Mouse (Mus musculus): ENCODE results near the gene Trmt10a. TPM values are rescaled to one million over a fixed set of nuclear protein-coding genes. Genes with fewer than 3 reads are reported as not detected.
A peak's percentile ranks its signal among the peaks of the same experiment; 100 is the strongest.

Trmt10a gene
- polyA plus RNA-seq, 1 experiment from 2014 or later = 8.2 TPM

GRCm38 (mm10) chr3:138182019-138182418 lies 38.8 kb downstream of the Trmt10a start:
- Histone ChIP-seq H3K27ac (ENCODE audit: low read depth, low read length) (no peak overlapping the region), H3K9me3 (ENCODE audit: control insufficient read depth, low read length) (no peaks in the 10 kb centered on the region), H3K9ac (replicated peaks; ENCODE audit: low read depth, low read length) (no peak overlapping the region), H3K4me1 (ENCODE audit: control insufficient read depth, insufficient read depth, low read length) (no peaks in the 10 kb centered on the region), H3K4me2 (ENCODE audit: low read depth, low read length) (no peak overlapping the region), H3K4me3 (ENCODE audit: low read depth, low read length) (no peak overlapping the region), H3K36me3 (ENCODE audit: control insufficient read depth, insufficient read depth, low read length) (no peaks in the 10 kb centered on the region), H3K27me3 (ENCODE audit: control insufficient read depth, insufficient read depth, low read length) (no peaks in the 10 kb centered on the region)
- ATAC-seq (ENCODE audit: low read depth) = no peak
- 83% methylated on average over 2 of the region's 2 CpGs for WGBS

- Histone ChIP-seq H3K27ac (ENCODE audit: low read depth, low read length) (no peak overlapping the region), H3K4me3 (ENCODE audit: low read depth, low read length) (no peak overlapping the region), H3K27me3 (ENCODE audit: control insufficient read depth, insufficient read depth, low read length) (no peaks in the 10 kb centered on the region), H3K9me3 (ENCODE audit: control insufficient read depth, low read length) (no peaks in the 10 kb centered on the region), H3K9ac (replicated peaks; ENCODE audit: low read depth, low read length) (no peak overlapping the region), H3K4me1 (ENCODE audit: control insufficient read depth, insufficient read depth, low read length) (no peaks in the 10 kb centered on the region), H3K36me3 (ENCODE audit: control insufficient read depth, insufficient read depth, low read length) (no peaks in the 10 kb centered on the region), H3K4me2 (ENCODE audit: low read depth, low read length) (no peak overlapping the region)
- ATAC-seq (ENCODE audit: low read depth) = no peak
- WGBS = 91% methylated on average over 7 of the region's 7 CpGs
These were observed 40.1 kb downstream of the Trmt10a start for GRCm38 (mm10) chr3:138183371-138183770.

GRCm38 (mm10) chr3:138185290-138185689 lies 42.0 kb downstream of the Trmt10a start:
- H3K9ac ChIP-seq (replicated peaks; ENCODE audit: low read depth, low read length) = no peak overlapping the region
- H3K27ac ChIP-seq (ENCODE audit: low read depth, low read length) = no peak overlapping the region
- no peaks in the 10 kb centered on the region for H3K9me3 ChIP-seq (ENCODE audit: control insufficient read depth, low read length)
- H3K4me1 ChIP-seq (ENCODE audit: control insufficient read depth, insufficient read depth, low read length) = no peaks in the 10 kb centered on the region
- no peak overlapping the region for H3K4me3 ChIP-seq (ENCODE audit: low read depth, low read length)
- H3K36me3 ChIP-seq (ENCODE audit: control insufficient read depth, insufficient read depth, low read length) = no peaks in the 10 kb centered on the region
- no peak overlapping the region for H3K4me2 ChIP-seq (ENCODE audit: low read depth, low read length)
- no peaks in the 10 kb centered on the region for H3K27me3 ChIP-seq (ENCODE audit: control insufficient read depth, insufficient read depth, low read length)
- WGBS = 73% methylated on average over 4 of the region's 4 CpGs
- ATAC-seq (ENCODE audit: low read depth) = no peak

- Histone ChIP-seq H3K4me3 (ENCODE audit: low read depth, low read length) (no peak overlapping the region), H3K9me3 (ENCODE audit: control insufficient read depth, low read length) (no peaks in the 10 kb centered on the region), H3K27me3 (ENCODE audit: control insufficient read depth, insufficient read depth, low read length) (no peaks in the 10 kb centered on the region), H3K36me3 (ENCODE audit: control insufficient read depth, insufficient read depth, low read length) (no peaks in the 10 kb centered on the region), H3K4me2 (ENCODE audit: low read depth, low read length) (no peak overlapping the region), H3K27ac (ENCODE audit: low read depth, low read length) (no peak overlapping the region), H3K4me1 (ENCODE audit: control insufficient read depth, insufficient read depth, low read length) (no peaks in the 10 kb centered on the region), H3K9ac (replicated peaks; ENCODE audit: low read depth, low read length) (no peak overlapping the region)
- 0 out of 2 replicates have a peak, but pooled peaks have one; percentile 38 for ATAC-seq (ENCODE audit: low read depth)
- 82% methylated on average over 26 of the region's 26 CpGs for WGBS
These were observed 43.0 kb downstream of the Trmt10a start for GRCm38 (mm10) chr3:138185995-138186930.

DNA sequence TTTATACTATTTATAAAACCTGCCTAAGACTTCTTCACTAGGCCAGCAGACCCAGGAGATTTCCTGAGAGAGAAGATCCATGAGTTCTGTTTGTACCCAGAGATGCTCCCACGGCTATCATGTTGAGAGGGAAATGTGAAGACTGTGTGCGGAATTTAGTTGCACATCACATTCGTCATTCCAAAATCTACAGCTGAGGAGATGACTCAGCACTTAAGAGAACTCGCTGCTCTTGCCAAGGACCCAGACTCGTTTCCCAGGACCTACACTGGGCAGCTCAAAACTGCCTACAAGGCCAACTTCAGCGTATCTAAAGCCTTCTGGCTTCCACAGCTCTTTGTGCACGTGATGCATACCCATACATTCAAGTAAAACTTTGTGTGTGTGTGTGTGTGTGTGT lies 49.0 kb downstream of the Trmt10a start:
- no peaks in the 10 kb centered on the region for H3K27me3 ChIP-seq (ENCODE audit: control insufficient read depth, insufficient read depth, low read length)
- no peak overlapping the region for H3K4me3 ChIP-seq (ENCODE audit: low read depth, low read length)
- H3K4me1 ChIP-seq (ENCODE audit: control insufficient read depth, insufficient read depth, low read length) = no peaks in the 10 kb centered on the region
- no peak overlapping the region for H3K27ac ChIP-seq (ENCODE audit: low read depth, low read length)
- H3K36me3 ChIP-seq (ENCODE audit: control insufficient read depth, insufficient read depth, low read length) = no peaks in the 10 kb centered on the region
- H3K9me3 ChIP-seq (ENCODE audit: control insufficient read depth, low read length) = no peaks in the 10 kb centered on the region
- ATAC-seq (ENCODE audit: low read depth) = no peak
- H3K9ac ChIP-seq (replicated peaks; ENCODE audit: low read depth, low read length) = no peak overlapping the region
- no peak overlapping the region for H3K4me2 ChIP-seq (ENCODE audit: low read depth, low read length)
- 88% methylated on average over 7 of the region's 7 CpGs for WGBS

DNA sequence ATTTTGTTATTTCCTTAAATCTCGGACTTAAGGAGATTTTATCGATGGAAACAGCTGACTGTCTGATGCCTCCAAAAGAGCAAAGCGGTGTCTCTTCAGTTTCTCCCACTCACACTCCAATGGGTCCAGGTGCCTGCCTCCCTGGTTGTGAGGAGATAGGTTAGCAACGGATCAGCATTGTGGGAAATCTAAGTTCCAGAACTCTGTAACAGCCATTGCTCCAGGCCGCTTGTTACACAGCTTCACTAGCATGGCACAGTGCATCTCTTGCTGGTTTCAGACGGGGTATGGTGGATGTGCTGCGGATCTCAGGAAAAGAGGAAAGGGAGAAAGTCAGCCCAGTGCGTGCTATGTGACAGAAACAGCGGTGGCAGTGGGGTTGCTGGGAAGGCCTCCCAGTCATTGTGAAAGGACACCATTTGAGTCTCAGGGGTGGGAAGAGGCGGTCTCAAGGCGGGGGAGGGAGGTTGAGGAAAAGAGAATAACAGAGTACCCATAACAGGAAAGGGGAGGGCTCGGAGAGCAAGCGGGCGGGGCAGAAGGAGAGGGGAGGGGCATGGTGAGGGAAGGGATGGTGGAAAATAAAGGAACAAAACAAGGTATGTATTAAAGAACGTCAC lies 50.5 kb downstream of the Trmt10a start, which contains the start of gene 4930579F01Rik:
4930579F01Rik (minus strand) TSS at position 143 of the 620 bp plus-strand sequence.
- H3K27ac ChIP-seq (ENCODE audit: low read depth, low read length) = no peak within 1 kb of the TSS
- 86% methylated on average over 15 of the region's 15 CpGs for WGBS
- no peaks in the 10 kb centered on the region for H3K4me1 ChIP-seq (ENCODE audit: control insufficient read depth, insufficient read depth, low read length)

GRCm38 (mm10) chr3:138197093-138197492 lies 53.8 kb downstream of the Trmt10a start:
- WGBS = 87% methylated on average over 14 of the region's 14 CpGs

More for the DNA sequence above, 50.5 kb downstream of the Trmt10a start, which contains the start of gene 4930579F01Rik:
- no peak within 1 kb of the TSS for H3K9ac ChIP-seq (replicated peaks; ENCODE audit: low read depth, low read length)
- no peaks in the 10 kb centered on the region for H3K9me3 ChIP-seq (ENCODE audit: control insufficient read depth, low read length)
- H3K4me2 ChIP-seq (ENCODE audit: low read depth, low read length) = no peak within 1 kb of the TSS
- H3K36me3 ChIP-seq (ENCODE audit: control insufficient read depth, insufficient read depth, low read length) = no peaks in the 10 kb centered on the region
- no peaks in the 10 kb centered on the region for H3K27me3 ChIP-seq (ENCODE audit: control insufficient read depth, insufficient read depth, low read length)
- no peak within 1 kb of the TSS for H3K4me3 ChIP-seq (ENCODE audit: low read depth, low read length)
- ATAC-seq (ENCODE audit: low read depth) = no peak

DNA sequence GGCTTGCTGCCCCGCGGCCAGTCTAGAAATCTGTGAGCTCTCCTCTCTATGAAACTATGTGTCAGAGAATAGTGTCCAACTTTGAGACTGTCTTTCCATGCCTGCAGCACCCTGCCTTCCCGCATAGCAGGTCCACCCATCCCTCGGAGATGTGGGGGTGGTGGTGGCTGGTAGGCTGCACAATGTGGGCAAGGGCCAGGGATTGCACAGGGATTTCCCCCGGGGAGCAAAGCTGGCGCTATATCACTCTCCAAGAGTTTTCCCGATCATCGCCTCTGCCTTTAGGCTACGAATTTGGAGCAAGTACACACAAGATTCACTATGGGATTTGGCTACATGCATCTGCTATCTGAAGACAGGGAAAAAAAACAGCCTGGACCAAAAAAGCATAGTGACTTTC lies 54.3 kb downstream of the Trmt10a start:
- ATAC-seq (ENCODE audit: low read depth) = peak; percentile 25; the same call in 1 of the 2 replicates
- no peaks in the 10 kb centered on the region for H3K27me3 ChIP-seq (ENCODE audit: control insufficient read depth, insufficient read depth, low read length)
- H3K4me1 ChIP-seq (ENCODE audit: control insufficient read depth, insufficient read depth, low read length) = no peaks in the 10 kb centered on the region
- H3K9ac ChIP-seq (replicated peaks; ENCODE audit: low read depth, low read length) = no peak overlapping the region
- H3K9me3 ChIP-seq (ENCODE audit: control insufficient read depth, low read length) = no peaks in the 10 kb centered on the region
- H3K36me3 ChIP-seq (ENCODE audit: control insufficient read depth, insufficient read depth, low read length) = no peaks in the 10 kb centered on the region
- H3K27ac ChIP-seq (ENCODE audit: low read depth, low read length) = no peak overlapping the region
- no peak overlapping the region for H3K4me3 ChIP-seq (ENCODE audit: low read depth, low read length)
- H3K4me2 ChIP-seq (ENCODE audit: low read depth, low read length) = no peak overlapping the region
- 66% methylated on average over 9 of the region's 9 CpGs for WGBS

More at GRCm38 (mm10) chr3:138197093-138197492, 53.8 kb downstream of the Trmt10a start:
- Histone ChIP-seq H3K27me3 (ENCODE audit: control insufficient read depth, insufficient read depth, low read length) (no peaks in the 10 kb centered on the region), H3K27ac (ENCODE audit: low read depth, low read length) (no peak overlapping the region), H3K4me1 (ENCODE audit: control insufficient read depth, insufficient read depth, low read length) (no peaks in the 10 kb centered on the region), H3K9me3 (ENCODE audit: control insufficient read depth, low read length) (no peaks in the 10 kb centered on the region), H3K36me3 (ENCODE audit: control insufficient read depth, insufficient read depth, low read length) (no peaks in the 10 kb centered on the region), H3K9ac (replicated peaks; ENCODE audit: low read depth, low read length) (no peak overlapping the region), H3K4me3 (ENCODE audit: low read depth, low read length) (no peak overlapping the region), H3K4me2 (ENCODE audit: low read depth, low read length) (no peak overlapping the region)
- no peak for ATAC-seq (ENCODE audit: low read depth)

All from neural tube, embryonic 14.5 days (tissue).